Mouse (Mus musculus) ES-E14 (cell line): ENCODE results near the gene Cpne4.

Experiments
- CHD2 ChIP-seq: IDR thresholded peaks from 2 replicates; pipeline ENCODE4 v1.6.1; 2014; ENCODE audit warnings: mild to moderate bottlenecking, low read depth, low read length, inconsistent platforms
- MAFK ChIP-seq: IDR thresholded peaks from 2 replicates; pipeline ENCODE4 v1.6.1; 2014; ENCODE audit warnings: mild to moderate bottlenecking, low read depth, low read length, inconsistent platforms; ENCODE audit not compliant: insufficient read depth

GRCm38 (mm10) chr9:104566468-104566867 is 19.4 kb downstream of the Cpne4 start:
- TF ChIP-seq CHD2 (no peak), MAFK (no peak)
